In genomic region chr8:8623486-8623885, GRCm38 (mm10) we compare ENCODE assay signal across 10 mouse cellular contexts. TPM values are rescaled to one million over a fixed set of nuclear protein-coding genes. Genes with fewer than 3 reads are reported as not detected.
DNase-seq lines count a peak whose midpoint lies in the region; ATAC-seq lines count a peak whose summit lies in the region.
"Had no signal": no experiment of that assay in that cellular context is flagged by ENCODE, and none has a peak within 500 bp of the region (broad histone marks: within the 10 kb centered on the region; RNA-seq: fewer than 3 reads in every experiment).

No protein-coding gene starts in this region.

- peaks cover 62% of the 10 kb centered on the region for H3K4me1 ChIP-seq in forebrain, embryonic 13.5 days
- peaks cover 51% of the 10 kb centered on the region for H3K4me1 ChIP-seq in forebrain, embryonic 10.5 days
- peaks cover 20% of the 10 kb centered on the region for H3K4me1 ChIP-seq in kidney, embryonic 15.5 days

- H3K9ac ChIP-seq in forebrain, embryonic 13.5 days = no peak overlapping the region
- H3K9ac ChIP-seq in kidney, embryonic 15.5 days = no peak overlapping the region

- DNase-seq in forebrain, embryonic 10.5 days (ENCODE audit: extremely low spot score, low spot score) = no peak
- DNase-seq in retina, postnatal 1 day = peak; percentile 49
- DNase-seq in retina, embryonic 14.5 days (ENCODE audit: low spot score) = no peak
- DNase-seq in skeletal muscle tissue, adult 2 months (ENCODE audit: low read depth, low spot score) = peak; percentile 34
- no peak for DNase-seq in adrenal gland, postnatal 4 days (ENCODE audit: low spot score in 2 of 2)
- DNase-seq: B cell, adult 2 months had no signal

- no peak overlapping the region for H3K4me3 ChIP-seq in forebrain, embryonic 13.5 days
- H3K4me3 ChIP-seq in forebrain, embryonic 10.5 days = no peak overlapping the region
- no peak overlapping the region for H3K4me3 ChIP-seq in kidney, embryonic 15.5 days (replicated peaks)

- no peaks in the 10 kb centered on the region for H3K27me3 ChIP-seq in forebrain, embryonic 13.5 days
- 0 out of 2 replicates have a peak, but pooled peaks cover 12% of the 10 kb centered on the region for H3K27me3 ChIP-seq in forebrain, embryonic 10.5 days (ENCODE audit: poor library complexity, severe bottlenecking)
- no peaks in the 10 kb centered on the region for H3K27me3 ChIP-seq in kidney, embryonic 15.5 days

- H3K36me3 ChIP-seq in forebrain, embryonic 13.5 days (ENCODE audit: poor library complexity, severe bottlenecking) = peaks cover 52% of the 10 kb centered on the region
- H3K36me3 ChIP-seq in forebrain, embryonic 10.5 days (replicated peaks) = peaks cover 88% of the 10 kb centered on the region
- peaks cover 56% of the 10 kb centered on the region for H3K36me3 ChIP-seq in kidney, embryonic 15.5 days

- WGBS in forebrain, embryonic 13.5 days = 58% methylated on average over 8 of the region's 8 CpGs
- 81% methylated on average over 8 of the region's 8 CpGs for WGBS in forebrain, embryonic 10.5 days
- WGBS in kidney, embryonic 15.5 days = 63% methylated on average over 8 of the region's 8 CpGs

- peak overlapping the region; percentile 8; the same call in 1 of the 2 replicates for H3K4me2 ChIP-seq in forebrain, embryonic 13.5 days
- no peak overlapping the region for H3K4me2 ChIP-seq in kidney, embryonic 15.5 days

- H3K9me3 ChIP-seq in forebrain, embryonic 13.5 days (replicated peaks) = no peaks in the 10 kb centered on the region
- no peaks in the 10 kb centered on the region for H3K9me3 ChIP-seq in forebrain, embryonic 10.5 days
- H3K9me3 ChIP-seq in kidney, embryonic 15.5 days (replicated peaks) = no peaks in the 10 kb centered on the region

- H3K27ac ChIP-seq in forebrain, embryonic 13.5 days = no peak overlapping the region
- no peak overlapping the region for H3K27ac ChIP-seq in forebrain, embryonic 10.5 days
- 0 out of 2 replicates have a peak overlapping the region, but pooled peaks have one; percentile 15 for H3K27ac ChIP-seq in kidney, embryonic 15.5 days
- H3K27ac ChIP-seq: macrophage had no signal

- ATAC-seq in forebrain, embryonic 13.5 days = no peak
- ATAC-seq in kidney, embryonic 15.5 days (replicated peaks; ENCODE audit: low FRiP score) = no peak
- ATAC-seq in inflammation-experienced regulatory T-cells, adult 6 months = no peak

RNA-seq across cellular contexts. Expression of gene Efnb2, which starts 37.6 kb away (rescaled TPM):
- polyA plus RNA-seq in forebrain, embryonic 13.5 days (2015; fragmentation: Nextera tagmentation; extraction: Ambion mirVana) = 41.7 and 46.8 TPM in 2 replicates
- polyA plus RNA-seq in forebrain, embryonic 10.5 days (2016; fragmentation: Nextera tagmentation; extraction: Ambion mirVana) = 28.7 and 29.9 TPM in 2 replicates
- 26.2 TPM in 2 replicates for polyA plus RNA-seq in kidney, embryonic 15.5 days (2015; fragmentation: Nextera tagmentation; extraction: Ambion mirVana)
- 10 to 100 TPM; 34.2 to 41.3 TPM for total RNA-seq in adrenal gland, postnatal 4 days (2021)
- polyA plus RNA-seq in inflammation-experienced regulatory T-cells, adult 6 months (2017; shearing (Covaris generic)) = under 1 TPM in 2 of 3 experiments, not detected in 1; 0.18 to 0.27 TPM

Comparison
In these comparisons a context has a peak if more than half of its experiments do, and no peak if none do; other contexts are left out.
1. DNase-seq: peak in retina, postnatal 1 day (single experiment) and skeletal muscle tissue, adult 2 months (single experiment); none in forebrain, embryonic 10.5 days (single experiment), retina, embryonic 14.5 days (single experiment) and adrenal gland, postnatal 4 days (0 of 2).
2. RNA of gene Efnb2, which starts 37.6 kb away (polyA plus RNA-seq): 41.7 to 46.8 TPM in forebrain, embryonic 13.5 days, 28.7 to 29.9 TPM in forebrain, embryonic 10.5 days and 26.2 TPM in kidney, embryonic 15.5 days; 0.18 to 0.27 TPM in inflammation-experienced regulatory T-cells, adult 6 months; every median in the first group is over 10 times any median in the second.